Mouse (Mus musculus) inflammation-experienced regulatory T-cells, adult 6 months (primary cell): ENCODE results near the gene Hoga1. TPM values are rescaled to one million over a fixed set of nuclear protein-coding genes. Genes with fewer than 3 reads are reported as not detected.

Experiments used
- ATAC-seq: one replicate; pipeline ENCODE4 v1.8.0; 2017
- polyA plus RNA-seq, 3 experiments: library from polyadenylated mRNA; unstranded; fragments of 100-300 nt; shearing (Covaris generic); gene quantifications; one replicate each; pipeline ENCODE4 v1.2.1; 2017

The Hoga1 gene
- polyA plus RNA-seq = not detected

- ATAC-seq = no peak
These were observed at the start of gene Hoga1 for GRCm38 (mm10) chr19:42045269-42046102. Gene Hoga1 (plus strand): TSS chr19:42045610.

- no peak for ATAC-seq
These were observed 48.3 kb upstream of the Hoga1 start for GRCm38 (mm10) chr19:41997090-41997489.

- ATAC-seq = no peak
These were observed 46.5 kb upstream of the Hoga1 start for GRCm38 (mm10) chr19:41998770-41999548.

- ATAC-seq = no peak
These were observed 45.6 kb upstream of the Hoga1 start for GRCm38 (mm10) chr19:41999688-42000283.

GRCm38 (mm10) chr19:42000446-42000958 lies 44.9 kb upstream of the Hoga1 start:
- ATAC-seq = no peak

GRCm38 (mm10) chr19:42001253-42001980 lies 44.0 kb upstream of the Hoga1 start:
- ATAC-seq = no peak

- ATAC-seq = no peak
These were observed 41.2 kb upstream of the Hoga1 start for GRCm38 (mm10) chr19:42004258-42004657.

- no peak for ATAC-seq
These were observed 39.8 kb upstream of the Hoga1 start for GRCm38 (mm10) chr19:42005616-42006015.

GRCm38 (mm10) chr19:42006568-42006967 lies 38.8 kb upstream of the Hoga1 start:
- no peak for ATAC-seq

GRCm38 (mm10) chr19:42008586-42008985 lies 36.8 kb upstream of the Hoga1 start:
- ATAC-seq = no peak

GRCm38 (mm10) chr19:42009067-42009466 lies 36.3 kb upstream of the Hoga1 start:
- ATAC-seq = no peak

GRCm38 (mm10) chr19:42010436-42010835 lies 35.0 kb upstream of the Hoga1 start:
- ATAC-seq = no peak

GRCm38 (mm10) chr19:42011123-42011522 lies 34.3 kb upstream of the Hoga1 start:
- no peak for ATAC-seq

GRCm38 (mm10) chr19:42014231-42014825 lies 31.1 kb upstream of the Hoga1 start:
- no peak for ATAC-seq

GRCm38 (mm10) chr19:42015001-42015400 lies 30.4 kb upstream of the Hoga1 start:
- no peak for ATAC-seq

GRCm38 (mm10) chr19:42016251-42016650 lies 29.2 kb upstream of the Hoga1 start:
- ATAC-seq = no peak

GRCm38 (mm10) chr19:42016840-42017239 lies 28.6 kb upstream of the Hoga1 start:
- ATAC-seq = no peak

GRCm38 (mm10) chr19:42017399-42018247 lies 27.8 kb upstream of the Hoga1 start:
- no peak for ATAC-seq

GRCm38 (mm10) chr19:42019011-42019522 lies 26.3 kb upstream of the Hoga1 start:
- peak; percentile 65 for ATAC-seq

GRCm38 (mm10) chr19:42021681-42022541 lies 23.5 kb upstream of the Hoga1 start:
- no peak for ATAC-seq
